Mouse (Mus musculus) embryo, embryonic 11.5 days (tissue): ENCODE data around the gene Pxk.
"Not testable (repeated sequence)": the region's sequence is repeated elsewhere in the genome, so short reads cannot be mapped to it uniquely, and the experiment has no call there.

Experiments
- DNase-seq: peaks from one replicate; pipeline ENCODE4 v3.0.0-alpha.2; 2012; ENCODE audit warnings: low read depth, low spot score

Pxk gene

DNA sequence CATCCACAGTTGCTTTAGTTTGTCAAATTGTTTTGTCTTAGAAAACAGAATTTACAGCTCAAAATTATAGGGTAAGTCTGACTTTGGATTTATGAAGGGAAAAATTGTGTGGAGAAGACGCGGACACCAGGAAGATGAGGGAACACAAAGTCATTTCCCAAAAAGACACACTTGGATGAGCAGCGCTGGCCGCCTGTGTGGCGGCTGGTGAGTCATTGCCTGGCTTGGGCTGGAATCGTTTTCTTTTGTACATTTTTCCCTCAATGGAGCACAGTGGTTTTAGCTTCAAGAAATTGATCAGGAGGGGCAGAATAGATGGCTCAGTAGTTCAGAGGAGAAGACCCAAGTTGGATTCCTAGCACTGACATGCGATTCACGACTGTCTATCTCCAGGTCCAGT lies 3.9 kb downstream of the Pxk start:
- DNase-seq, result no peak

- DNase-seq, result no peak
These were observed 4.7 kb downstream of the Pxk start for GRCm38 (mm10) chr14:8102676-8103075.

- no peak for DNase-seq
These were observed 10.0 kb downstream of the Pxk start for GRCm38 (mm10) chr14:8108047-8108446.

DNA sequence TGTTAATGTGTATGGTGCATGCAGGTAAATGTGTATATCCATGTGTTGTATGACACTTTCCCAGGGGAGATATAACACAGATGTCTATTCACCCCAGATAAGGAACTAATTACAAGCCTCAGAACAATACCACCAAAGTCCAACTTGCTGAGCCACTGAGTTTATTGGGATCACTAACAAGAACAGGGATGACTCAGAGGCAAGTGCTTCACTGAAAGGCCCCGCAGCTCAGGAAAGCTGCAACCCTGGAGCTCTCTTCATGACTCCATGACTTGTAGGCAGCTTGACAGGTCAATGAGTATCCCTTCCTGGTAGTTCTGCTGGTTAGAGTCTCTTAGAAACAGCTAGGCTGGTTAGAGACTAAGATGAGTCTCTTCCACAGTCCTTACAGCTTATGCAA lies 11.0 kb downstream of the Pxk start:
- no peak for DNase-seq

GRCm38 (mm10) chr14:8111545-8111944 lies 13.5 kb downstream of the Pxk start:
- no peak for DNase-seq

- no peak for DNase-seq
These were observed 14.0 kb downstream of the Pxk start for GRCm38 (mm10) chr14:8112036-8112435.

GRCm38 (mm10) chr14:8113616-8114015 lies 15.6 kb downstream of the Pxk start:
- no peak for DNase-seq

GRCm38 (mm10) chr14:8114306-8114705 lies 16.3 kb downstream of the Pxk start:
- no peak for DNase-seq

- no peak for DNase-seq
These were observed 16.7 kb downstream of the Pxk start for GRCm38 (mm10) chr14:8114756-8115155.

DNA sequence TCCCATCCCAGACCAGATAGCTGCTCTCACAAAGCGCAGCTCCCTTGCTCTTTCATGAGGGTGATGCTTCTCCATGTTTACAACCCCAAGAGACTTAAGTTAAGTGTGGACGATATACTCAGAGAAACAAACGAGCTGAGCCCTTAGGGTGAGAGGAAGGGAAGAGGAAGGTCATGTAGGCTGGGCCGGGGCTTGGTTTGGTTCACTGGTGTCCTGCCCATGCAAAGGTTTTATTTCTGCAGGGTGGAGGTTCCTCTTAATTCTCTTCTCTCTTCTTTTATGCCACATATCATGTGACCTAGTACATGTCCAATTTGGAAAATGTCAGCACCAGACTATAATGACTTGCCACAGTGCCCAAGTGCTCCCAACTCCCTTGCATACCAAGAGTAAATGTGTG lies 17.8 kb downstream of the Pxk start:
- no peak for DNase-seq

- no peak for DNase-seq
These were observed 19.4 kb downstream of the Pxk start for GRCm38 (mm10) chr14:8117371-8117770.

- DNase-seq, result no peak
These were observed 21.4 kb downstream of the Pxk start for GRCm38 (mm10) chr14:8119454-8119853.

DNA sequence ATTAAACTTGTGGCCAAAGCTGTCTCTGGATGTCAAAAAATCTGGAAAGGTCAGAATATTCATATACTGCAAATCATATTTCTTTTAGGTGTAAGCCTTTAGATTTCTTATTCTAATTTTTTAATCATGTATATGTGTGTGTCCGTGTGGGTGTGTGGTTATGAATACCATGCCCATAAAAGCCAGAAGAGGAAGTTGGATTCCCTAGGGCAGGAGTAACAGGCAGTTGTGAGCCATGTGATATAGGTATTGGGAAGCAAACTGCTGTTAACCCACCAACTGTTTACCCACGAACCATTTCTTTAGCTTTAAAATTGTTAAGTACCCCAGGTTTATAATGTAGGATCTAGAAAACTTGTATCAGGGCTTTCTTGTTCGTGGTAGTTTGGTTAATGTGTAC lies 21.9 kb downstream of the Pxk start:
- no peak for DNase-seq

- DNase-seq, result no peak
These were observed 25.1 kb downstream of the Pxk start for GRCm38 (mm10) chr14:8123141-8123540.

DNA sequence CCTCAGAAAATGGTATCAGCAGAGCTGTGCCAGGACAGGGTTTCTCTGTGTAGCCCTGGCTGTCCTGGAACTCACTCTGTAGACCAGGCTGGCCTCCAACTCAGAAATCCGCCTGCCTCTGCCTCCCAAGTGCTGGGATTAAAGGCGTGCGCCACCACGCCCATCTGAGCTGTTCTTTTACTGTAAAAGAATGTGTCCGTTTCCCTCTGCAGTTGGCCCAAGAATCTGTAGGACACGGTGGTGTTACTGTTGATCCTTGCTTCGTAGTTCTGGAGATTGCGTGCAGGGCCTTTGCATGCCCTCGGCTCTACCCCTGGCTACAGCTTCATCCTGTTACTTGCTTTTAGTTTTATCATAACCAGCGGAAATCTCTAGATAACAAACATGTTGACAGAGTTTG lies 25.6 kb downstream of the Pxk start:
- not testable (repeated sequence) for DNase-seq

GRCm38 (mm10) chr14:8124046-8124881 lies 26.3 kb downstream of the Pxk start:
- no peak for DNase-seq

DNA sequence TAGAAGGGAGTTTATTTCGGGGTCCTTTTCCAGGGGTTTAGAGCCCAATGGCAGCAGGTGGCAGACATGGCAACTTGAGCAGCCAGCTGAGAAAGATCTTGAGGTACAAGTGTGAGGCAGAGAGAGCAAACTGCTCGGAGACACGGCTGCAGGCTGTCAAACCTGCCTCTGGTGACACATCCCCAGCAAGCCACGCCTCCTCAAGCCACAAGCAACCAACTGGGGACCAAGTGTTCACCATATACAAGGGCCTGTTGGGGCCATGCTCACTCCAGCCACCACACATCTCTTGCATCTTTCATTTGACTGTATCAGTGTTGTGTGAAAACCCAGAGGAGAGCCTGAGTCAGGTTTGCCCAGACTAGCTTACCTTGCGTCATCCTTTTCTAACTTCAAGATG lies 30.0 kb downstream of the Pxk start:
- DNase-seq, result no peak

GRCm38 (mm10) chr14:8132789-8133188 lies 34.8 kb downstream of the Pxk start:
- no peak for DNase-seq

GRCm38 (mm10) chr14:8134234-8134633 lies 36.2 kb downstream of the Pxk start:
- no peak for DNase-seq

- DNase-seq, result no peak
These were observed 37.1 kb downstream of the Pxk start for GRCm38 (mm10) chr14:8135130-8135529.

DNA sequence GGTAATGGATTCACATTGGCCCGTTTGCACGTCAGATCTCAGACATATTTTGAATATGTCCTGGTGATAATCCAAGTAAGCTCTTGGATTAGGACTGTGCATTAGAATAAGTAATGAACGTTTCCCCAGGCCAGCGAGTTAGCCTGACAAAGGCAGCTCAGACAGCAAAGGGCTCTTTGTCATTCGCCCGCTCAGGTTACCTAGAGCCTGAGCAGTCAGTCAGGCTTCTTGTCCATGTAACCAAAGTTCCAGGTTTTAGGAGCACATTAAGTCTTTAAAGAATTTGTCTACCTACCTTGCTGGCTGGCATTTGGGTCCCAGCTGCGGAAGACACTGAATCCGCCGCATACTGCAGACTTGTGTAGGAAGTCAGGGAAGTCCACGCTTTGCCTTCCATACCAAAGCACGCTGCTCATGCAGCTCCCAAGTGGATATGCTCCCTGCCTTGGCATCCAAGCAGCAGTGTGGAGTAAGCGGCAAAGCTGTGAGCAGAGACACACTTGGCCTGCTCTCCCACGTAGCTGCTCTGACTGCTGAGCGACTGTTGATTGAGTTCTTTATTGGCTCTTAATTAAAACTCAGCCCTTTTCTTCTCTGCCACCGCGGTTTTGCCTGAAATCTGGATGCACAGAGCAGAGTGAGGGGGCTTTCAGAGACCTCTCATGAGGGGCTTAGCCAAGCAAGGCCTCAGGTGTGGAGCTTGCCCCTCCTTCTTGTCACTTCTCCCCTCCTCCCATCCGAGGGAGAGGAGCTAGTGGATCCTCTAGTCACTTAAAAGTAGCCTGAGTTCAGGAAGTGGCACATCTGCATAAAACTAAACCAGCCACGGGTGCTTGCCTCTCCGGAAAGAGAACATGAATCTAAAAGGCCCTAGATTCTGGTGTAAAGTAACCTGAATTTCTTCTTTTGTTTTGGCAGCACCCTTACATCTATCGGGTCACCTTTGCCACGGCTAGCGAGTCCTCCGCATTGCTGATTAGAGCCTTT lies 42.0 kb downstream of the Pxk start:
- no peak for DNase-seq

- DNase-seq, result no peak
These were observed 43.1 kb downstream of the Pxk start for GRCm38 (mm10) chr14:8141131-8141530.
